Mouse (Mus musculus) layer of hippocampus, adult 8-10 months (tissue): Measurements from ENCODE around the gene Ceacam5. TPM values are rescaled to one million over a fixed set of nuclear protein-coding genes. Genes with fewer than 3 reads are reported as not detected.

Experiments used
- DNase-seq, 2 experiments: peaks; one replicate each; pipeline ENCODE4 v3.0.0; 2022; ENCODE audit warnings: low spot score in 2 of 2
- total RNA-seq, 4 experiments: library from RNA; stranded (reverse); gene quantifications; 2 replicates each; pipeline ENCODE4 v1.2.4; 2022

The Ceacam5 gene
- total RNA-seq, result not detected

DNA sequence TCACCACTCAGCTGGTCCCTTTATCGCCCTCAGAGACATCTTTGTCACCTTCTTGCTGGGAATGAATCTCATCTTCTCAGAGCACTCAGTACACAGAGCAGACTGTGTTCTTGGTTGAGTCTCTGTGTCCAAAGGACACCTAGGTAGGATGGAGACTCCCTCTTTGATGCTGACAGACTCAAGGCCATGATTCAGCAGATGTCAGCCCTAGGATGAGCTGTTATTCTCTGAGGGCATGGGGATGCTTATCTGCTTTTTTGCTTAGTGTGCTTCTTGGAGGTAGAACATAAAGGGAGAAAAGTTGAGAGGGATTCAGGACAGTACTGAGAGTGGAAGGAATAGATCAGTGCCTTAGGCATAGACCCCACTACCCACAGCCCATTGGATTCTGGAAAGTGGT is at the start of gene Ceacam5:
TSS of gene Ceacam5 (plus strand) at position 301 of the 400 bp plus-strand sequence.
- no peak for DNase-seq

Other genes starting within 250 kb of the Ceacam5 start
- not detected for gene Ceacam14, start 99.4 kb downstream of the Ceacam5 start, total RNA-seq
- not detected for gene Gm5155, start 158.5 kb downstream of the Ceacam5 start, total RNA-seq